Mouse (Mus musculus) cortical plate, adult 2 months (tissue): ENCODE results near the gene Nkpd1.

ENCODE experiments used
- CTCF ChIP-seq: fragments of 200-500 bp; IDR thresholded peaks from 2 replicates; pipeline ENCODE4 v1.5.1; 2011; ENCODE audit warnings: mild to moderate bottlenecking, control low read depth, low read length; ENCODE audit not compliant: insufficient read depth; ENCODE audit errors: extremely low read depth
- POLR2A ChIP-seq: fragments of 200-500 bp; IDR thresholded peaks from 2 replicates; pipeline ENCODE4 v1.6.1; 2011; ENCODE audit warnings: mild to moderate bottlenecking, low read length, control low read depth; ENCODE audit not compliant: insufficient read depth; ENCODE audit errors: extremely low read depth

GRCm38 (mm10) chr7:19563884-19564283, 46.2 kb downstream of the Nkpd1 start:
- no peak for TF ChIP-seq CTCF
- TF ChIP-seq POLR2A, result no peak
